Mouse (Mus musculus) hindbrain, embryonic 11.5 days (tissue): ENCODE measurements at regions not wholly inside any gene's neighbourhood (a gene's known extent, or its start where the extent isn't known, plus 50 kb on each side); places are given as distances from the start of the nearest gene placed in this dataset.

Source experiments
- ATAC-seq: fragments of 200-750 bp; cut with Nextera tagmentation; 2 replicates; pipeline ENCODE4 v1.8.0; 2017; ENCODE audit warnings: mild to moderate bottlenecking, moderate TSS enrichment, moderate library complexity; ENCODE audit not compliant: low FRiP score
- DNase-seq: peaks from one replicate; pipeline ENCODE4 v3.0.0-alpha.2; 2015; ENCODE audit warnings: low spot score
- H3K27ac ChIP-seq: fragments of 300-500 bp; sonication (generic); 2 replicates; pipeline ENCODE4 v1.5.1; 2014; ENCODE audit warnings: mild to moderate bottlenecking, low read depth, low read length
- H3K27me3 ChIP-seq: fragments of 300-500 bp; sonication (generic); 2 replicates; pipeline ENCODE4 v1.6.1; 2014; ENCODE audit warnings: mild to moderate bottlenecking, low read length, moderate library complexity, mixed read lengths; ENCODE audit not compliant: control insufficient read depth, insufficient read depth
- H3K36me3 ChIP-seq: fragments of 300-500 bp; sonication (generic); 2 replicates; pipeline ENCODE4 v1.6.1; 2014; ENCODE audit warnings: mild to moderate bottlenecking, low read length, moderate library complexity, mixed read lengths; ENCODE audit not compliant: control insufficient read depth, insufficient read depth
- H3K4me1 ChIP-seq: fragments of 300-500 bp; sonication (generic); replicated peaks from 2 replicates; pipeline ENCODE4 v1.6.1; 2014; ENCODE audit warnings: low read length, mixed read lengths; ENCODE audit not compliant: control insufficient read depth, insufficient read depth
- H3K4me2 ChIP-seq: fragments of 300-500 bp; sonication (generic); replicated peaks from 2 replicates; pipeline ENCODE4 v1.6.1; 2014; ENCODE audit warnings: mild to moderate bottlenecking, low read depth, low read length
- H3K4me3 ChIP-seq: fragments of 300-500 bp; sonication (generic); 2 replicates; pipeline ENCODE4 v1.5.1; 2014; ENCODE audit warnings: low read depth, low read length
- H3K9ac ChIP-seq: fragments of 300-500 bp; sonication (generic); 2 replicates; pipeline ENCODE4 v1.6.1; 2014; ENCODE audit warnings: low read depth, low read length
- H3K9me3 ChIP-seq: fragments of 300-500 bp; sonication (generic); 2 replicates; pipeline ENCODE4 v1.6.1; 2016; ENCODE audit warnings: low read length; ENCODE audit not compliant: control insufficient read depth
- WGBS: fragments of 180-500 bp; shearing (Covaris S2); extraction: QIAGEN DNeasy Blood & Tissue Kit; methylation state at CpG from one replicate; pipeline ENCODE4 v1.1.7; 2014; 5-methylcytosine and 5-hydroxymethylcytosine counted together

DNA sequence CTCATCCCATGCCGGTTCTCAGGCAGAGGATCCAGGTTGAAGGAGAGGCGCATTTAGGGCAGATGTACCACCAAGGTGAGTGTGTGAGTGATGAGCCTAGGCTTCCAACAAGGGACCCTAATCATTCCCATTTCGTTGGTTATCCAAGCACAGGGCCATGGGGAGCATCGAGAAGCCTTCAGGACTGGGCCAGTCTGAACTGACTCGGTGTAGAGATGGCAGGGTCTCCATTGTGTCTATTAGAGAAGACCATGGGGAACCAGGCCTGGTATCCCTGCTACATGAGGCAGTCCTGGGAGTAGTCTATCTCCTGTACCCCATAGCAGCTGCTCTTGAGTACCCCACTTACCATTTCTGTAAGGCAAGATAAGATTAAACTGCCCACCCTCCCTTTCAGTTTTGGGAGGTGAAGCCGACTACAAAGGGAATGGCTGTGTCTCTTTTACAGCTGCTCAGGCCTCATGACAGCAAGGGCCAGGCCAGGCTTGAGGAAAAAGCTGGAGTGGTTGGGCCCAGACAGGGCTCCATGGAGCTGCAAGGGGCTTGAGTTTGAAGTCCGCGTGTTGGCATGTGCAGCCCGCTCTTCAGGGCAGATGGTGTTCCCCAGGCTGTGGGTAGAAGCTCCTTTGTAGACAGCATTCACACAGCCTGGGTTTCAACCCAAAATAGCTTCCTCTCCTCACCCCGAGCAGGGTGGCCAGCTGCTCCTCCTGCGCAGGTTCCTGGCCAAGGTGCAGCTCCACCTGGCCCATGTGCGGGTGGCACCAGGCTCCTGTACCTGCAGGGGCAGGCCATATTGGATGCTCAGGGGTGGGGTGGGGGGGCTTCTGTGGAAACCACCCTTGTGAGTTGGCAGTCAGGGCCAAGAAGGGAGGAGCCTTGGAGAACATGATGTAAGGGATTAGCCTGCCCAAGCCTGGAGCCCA, 52.6 kb upstream of the Klf13 start:
- Histone ChIP-seq H3K9ac (no peak overlapping the region), H3K27ac (no peak overlapping the region), H3K4me2 (no peak overlapping the region), H3K27me3 (no peaks in the 10 kb centered on the region), H3K4me3 (no peak overlapping the region), H3K36me3 (no peaks in the 10 kb centered on the region), H3K9me3 (no peaks in the 10 kb centered on the region), H3K4me1 (0 out of 2 replicates have a peak, but pooled peaks cover 6% of the 10 kb centered on the region)
- no peak for DNase-seq
- WGBS, result 91% methylated on average over 12 of the region's 12 CpGs
- ATAC-seq, result no peak

DNA sequence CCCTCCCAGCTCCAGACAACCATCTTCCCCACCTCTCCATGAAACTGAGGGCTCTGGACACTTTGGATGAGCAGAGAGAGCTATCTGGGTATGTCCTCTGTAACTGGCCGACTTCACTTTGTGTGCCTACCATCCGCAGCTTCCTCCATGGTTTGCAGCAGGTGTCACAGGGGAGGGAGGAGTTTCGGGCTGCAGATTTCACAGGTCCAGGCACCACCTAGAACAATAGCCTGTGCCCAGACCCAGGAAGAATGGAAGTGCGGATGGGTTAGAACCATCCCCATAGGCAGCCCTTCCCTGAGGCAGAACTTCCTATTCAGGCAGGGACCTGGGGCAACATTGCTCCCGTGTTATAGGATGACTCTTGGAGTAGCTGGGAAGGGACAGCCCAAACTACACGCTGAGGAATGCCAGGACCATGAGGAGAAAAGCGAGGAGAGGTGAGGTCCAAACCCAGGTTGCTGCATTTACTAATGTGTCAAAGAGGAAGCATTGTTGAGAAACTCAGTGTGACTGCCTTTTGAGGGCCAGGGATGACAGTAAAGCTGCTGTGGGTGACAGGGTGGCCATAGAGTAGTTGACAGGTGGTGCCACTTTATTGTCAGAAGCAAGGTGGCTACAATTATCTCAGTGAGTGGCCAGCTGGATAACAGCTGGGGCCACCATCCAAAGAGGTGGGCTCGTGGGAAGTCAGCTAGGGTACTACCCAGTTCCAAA, 51.8 kb upstream of the Klf13 start:
- H3K9me3 ChIP-seq, result no peaks in the 10 kb centered on the region
- H3K4me2 ChIP-seq, result no peak overlapping the region
- WGBS, result 80% methylated on average over 8 of the region's 8 CpGs
- no peak overlapping the region for H3K4me3 ChIP-seq
- DNase-seq (no peak), ATAC-seq (no peak)
- H3K27me3 ChIP-seq, result no peaks in the 10 kb centered on the region
- no peaks in the 10 kb centered on the region for H3K36me3 ChIP-seq
- no peak overlapping the region for H3K9ac ChIP-seq
- no peak overlapping the region for H3K27ac ChIP-seq
- peaks cover 8% of the 10 kb centered on the region; the same call in 1 of the 2 replicates for H3K4me1 ChIP-seq

DNA sequence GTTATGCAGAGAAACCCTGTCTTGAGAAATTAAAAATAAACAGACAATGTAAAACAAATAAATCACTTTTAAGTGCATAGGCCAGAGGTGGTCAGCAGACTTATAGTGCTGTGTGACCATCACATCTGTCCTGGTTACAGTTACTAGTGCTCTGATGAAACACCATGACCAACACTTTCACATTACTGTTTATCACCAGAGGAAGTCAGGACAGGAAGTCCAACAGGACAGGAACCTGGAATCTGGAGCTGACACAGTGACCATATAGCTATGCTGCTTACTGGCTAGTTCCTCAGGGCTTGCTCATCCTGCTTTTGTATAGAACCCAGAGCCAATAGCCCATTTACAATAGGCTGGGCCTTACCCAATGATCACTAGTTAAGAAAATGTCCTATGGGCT, 51.0 kb upstream of the Klf13 start:
- Histone ChIP-seq H3K4me3 (no peak overlapping the region), H3K4me2 (no peak overlapping the region), H3K36me3 (no peaks in the 10 kb centered on the region), H3K4me1 (peaks cover 8% of the 10 kb centered on the region; the same call in 1 of the 2 replicates), H3K27ac (no peak overlapping the region), H3K27me3 (no peaks in the 10 kb centered on the region), H3K9me3 (no peaks in the 10 kb centered on the region), H3K9ac (no peak overlapping the region)
- no peak for DNase-seq
- no peak for ATAC-seq
